Mouse (Mus musculus) monocyte, adult 2 months (primary cell): ENCODE measurements around the gene Tacstd2.
"Not testable (repeated sequence)": the region's sequence is repeated elsewhere in the genome, so short reads cannot be mapped to it uniquely, and the experiment has no call there.

Experiments used
- DNase-seq, 2 experiments: peaks; one replicate each; pipeline ENCODE4 v3.0.0; 2022; ENCODE audit warnings: low spot score in 2 of 2, low read depth in 1 of 2

Tacstd2 gene

GRCm38 (mm10) chr6:67535777-67536054 lies at the start of gene Tacstd2:
TSS of gene Tacstd2 (minus strand) at chr6:67535796.
- no peak for DNase-seq

GRCm38 (mm10) chr6:67566270-67566669 lies 30.7 kb upstream of the Tacstd2 start:
- no peak for DNase-seq

- no peak for DNase-seq
Measured at GRCm38 (mm10) chr6:67555376-67555775, 19.8 kb upstream of the Tacstd2 start.

- DNase-seq = no peak
Measured at GRCm38 (mm10) chr6:67549550-67549949, 14.0 kb upstream of the Tacstd2 start.

- DNase-seq = peak in 1 of 2 experiments; percentile 15
Measured at GRCm38 (mm10) chr6:67535005-67535776, 405 bp downstream of the Tacstd2 start.

- DNase-seq = no peak
Measured at GRCm38 (mm10) chr6:67534191-67535004, 1.2 kb downstream of the Tacstd2 start.

GRCm38 (mm10) chr6:67532665-67533440 lies 2.7 kb downstream of the Tacstd2 start:
- DNase-seq = peak; percentile 50 to 60

GRCm38 (mm10) chr6:67531822-67532162 lies 3.8 kb downstream of the Tacstd2 start:
- no peak for DNase-seq

GRCm38 (mm10) chr6:67530992-67531821 lies 4.4 kb downstream of the Tacstd2 start:
- DNase-seq = no peak

- no peak for DNase-seq
Measured at GRCm38 (mm10) chr6:67526356-67526755, 9.2 kb downstream of the Tacstd2 start.

GRCm38 (mm10) chr6:67510752-67511151 lies 24.8 kb downstream of the Tacstd2 start:
- DNase-seq = peak in 1 of 2 experiments; percentile 18

GRCm38 (mm10) chr6:67501938-67502337 lies 33.7 kb downstream of the Tacstd2 start:
- not testable (repeated sequence) for DNase-seq

- DNase-seq = no peak
Measured at GRCm38 (mm10) chr6:67491755-67492154, 43.8 kb downstream of the Tacstd2 start, which contains the start of gene Il23r. TSS of gene Il23r (minus strand) at chr6:67491855.
